Mouse (Mus musculus): ENCODE measurements around the gene Vmn2r79. TPM values are rescaled to one million over a fixed set of nuclear protein-coding genes. Genes with fewer than 3 reads are reported as not detected.
"Not testable (repeated sequence)": the region's sequence is repeated elsewhere in the genome, so short reads cannot be mapped to it uniquely, and the experiment has no call there.

Vmn2r79 gene
- polyA plus RNA-seq (2017; shearing (Covaris generic)), result not detected

- ATAC-seq, result not testable (repeated sequence)
Observed at GRCm38 (mm10) chr7:86995815-86996214, at the start of gene Vmn2r79. Vmn2r79 (plus strand) TSS chr7:86996115.

- no peak for ATAC-seq
Observed at GRCm38 (mm10) chr7:86994700-86995099, 1.2 kb upstream of the Vmn2r79 start.

- not testable (repeated sequence) for ATAC-seq
Observed at GRCm38 (mm10) chr7:87026486-87026885, 30.6 kb downstream of the Vmn2r79 start.

- no peak for ATAC-seq
Observed at GRCm38 (mm10) chr7:87063576-87063975, 67.7 kb downstream of the Vmn2r79 start.

Other genes with a start within 250 kb of the Vmn2r79 start
- not detected for gene Folh1, start 220.2 kb upstream of the Vmn2r79 start, polyA plus RNA-seq (2017; shearing (Covaris generic))
- gene Vmn2r77, start 201.1 kb upstream of the Vmn2r79 start, polyA plus RNA-seq (2017; shearing (Covaris generic)), result under 1 TPM in 1 of 2 experiments, not detected in 1; 0.09 TPM
- not detected for gene Vmn2r78, start 81.0 kb upstream of the Vmn2r79 start, polyA plus RNA-seq (2017; shearing (Covaris generic))
- not detected for gene Nox4, start 250.0 kb downstream of the Vmn2r79 start, polyA plus RNA-seq (2017; shearing (Covaris generic))